Mouse (Mus musculus): ENCODE data around the gene Llcfc1. TPM values are rescaled to one million over a fixed set of nuclear protein-coding genes. Genes with fewer than 3 reads are reported as not detected.

The Llcfc1 gene
- polyA plus RNA-seq, 1 experiment from 2014 or later, result not detected

- Histone ChIP-seq H3K4me2 (ENCODE audit: low read length) (no peak within 1 kb of the TSS), H3K4me3 (ENCODE audit: control insufficient read depth in 1 of 2, insufficient read depth in 1 of 2, low read depth in 1 of 2, low read length in 2 of 2) (no peak within 1 kb of the TSS), H3K27me3 (ENCODE audit: control insufficient read depth, insufficient read depth, low read length) (no peaks in the 10 kb centered on the region), H3K9me3 (ENCODE audit: control insufficient read depth, low read length) (no peaks in the 10 kb centered on the region), H3K9ac (ENCODE audit: low read length) (no peak within 1 kb of the TSS), H3K27ac (replicated peaks in 1 of 2; ENCODE audit: control insufficient read depth in 1 of 2, insufficient read depth in 1 of 2, low read depth in 2 of 2, low read length in 2 of 2) (no peak within 1 kb of the TSS), H3K36me3 (ENCODE audit: control insufficient read depth, insufficient read depth, low read length) (no peaks in the 10 kb centered on the region), H3K4me1 (ENCODE audit: control insufficient read depth in 2 of 2, insufficient read depth in 2 of 2, low read length in 2 of 2) (no peaks in the 10 kb centered on the region)
- no peak for ATAC-seq (ENCODE audit: insufficient number of reproducible peaks, insufficient read depth, low FRiP score, low read depth)
- 69% methylated on average over 1 of the region's 1 CpGs for WGBS
Measured at GRCm38 (mm10) chr6:41680669-41681068, 3.6 kb upstream of the Llcfc1 start, which contains the start of gene Trpv5. TSS of gene Trpv5 (minus strand) at chr6:41680769.

DNA sequence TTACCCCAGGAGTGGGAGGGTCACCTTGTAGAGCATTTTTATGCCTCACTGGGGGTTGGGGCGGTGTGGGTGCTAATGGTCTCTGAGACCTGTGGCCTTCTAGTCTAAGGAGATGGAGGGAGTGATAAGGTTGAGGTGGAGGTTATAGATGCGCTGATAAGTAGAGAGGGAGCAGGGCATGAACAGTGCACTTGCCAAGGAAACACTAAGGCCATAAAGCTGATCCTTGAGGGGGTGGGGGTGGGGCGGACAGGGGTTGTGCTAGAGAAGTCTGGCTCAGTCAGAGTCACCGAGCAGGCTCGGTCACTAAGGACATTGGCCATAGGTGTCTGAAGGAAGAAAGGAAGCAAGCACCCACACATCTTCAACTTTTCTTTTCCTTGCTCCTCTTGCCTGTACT lies 2.6 kb upstream of the Llcfc1 start:
- H3K4me2 ChIP-seq (ENCODE audit: low read length), result no peak overlapping the region
- H3K27me3 ChIP-seq (ENCODE audit: control insufficient read depth, insufficient read depth, low read length), result no peaks in the 10 kb centered on the region
- no peak overlapping the region for H3K27ac ChIP-seq (replicated peaks in 1 of 2; ENCODE audit: control insufficient read depth in 1 of 2, insufficient read depth in 1 of 2, low read depth in 2 of 2, low read length in 2 of 2)
- H3K4me3 ChIP-seq (ENCODE audit: control insufficient read depth in 1 of 2, insufficient read depth in 1 of 2, low read depth in 1 of 2, low read length in 2 of 2), result no peak overlapping the region
- WGBS, result 70% methylated on average over 5 of the region's 5 CpGs
- no peak overlapping the region for H3K9ac ChIP-seq (ENCODE audit: low read length)
- H3K36me3 ChIP-seq (ENCODE audit: control insufficient read depth, insufficient read depth, low read length), result no peaks in the 10 kb centered on the region
- no peaks in the 10 kb centered on the region for H3K9me3 ChIP-seq (ENCODE audit: control insufficient read depth, low read length)
- ATAC-seq (ENCODE audit: insufficient number of reproducible peaks, insufficient read depth, low FRiP score, low read depth), result no peak
- H3K4me1 ChIP-seq (ENCODE audit: control insufficient read depth in 2 of 2, insufficient read depth in 2 of 2, low read length in 2 of 2), result no peaks in the 10 kb centered on the region

GRCm38 (mm10) chr6:41684911-41685310 lies 680 bp downstream of the Llcfc1 start:
- no peaks in the 10 kb centered on the region for H3K9me3 ChIP-seq (ENCODE audit: control insufficient read depth, low read length)
- ATAC-seq (ENCODE audit: insufficient number of reproducible peaks, insufficient read depth, low FRiP score, low read depth), result no peak
- no peak overlapping the region for H3K9ac ChIP-seq (ENCODE audit: low read length)
- H3K4me1 ChIP-seq (ENCODE audit: control insufficient read depth in 2 of 2, insufficient read depth in 2 of 2, low read length in 2 of 2), result no peaks in the 10 kb centered on the region
- H3K36me3 ChIP-seq (ENCODE audit: control insufficient read depth, insufficient read depth, low read length), result no peaks in the 10 kb centered on the region
- 35% methylated on average over 5 of the region's 5 CpGs for WGBS
- H3K27me3 ChIP-seq (ENCODE audit: control insufficient read depth, insufficient read depth, low read length), result no peaks in the 10 kb centered on the region
- H3K4me3 ChIP-seq (ENCODE audit: control insufficient read depth in 1 of 2, insufficient read depth in 1 of 2, low read depth in 1 of 2, low read length in 2 of 2), result no peak overlapping the region
- no peak overlapping the region for H3K27ac ChIP-seq (replicated peaks in 1 of 2; ENCODE audit: control insufficient read depth in 1 of 2, insufficient read depth in 1 of 2, low read depth in 2 of 2, low read length in 2 of 2)
- H3K4me2 ChIP-seq (ENCODE audit: low read length), result no peak overlapping the region

GRCm38 (mm10) chr6:41685596-41685995 lies 1.4 kb downstream of the Llcfc1 start:
- no peak overlapping the region for H3K9ac ChIP-seq (ENCODE audit: low read length)
- H3K36me3 ChIP-seq (ENCODE audit: control insufficient read depth, insufficient read depth, low read length), result no peaks in the 10 kb centered on the region
- no peak overlapping the region for H3K4me3 ChIP-seq (ENCODE audit: control insufficient read depth in 1 of 2, insufficient read depth in 1 of 2, low read depth in 1 of 2, low read length in 2 of 2)
- no peak overlapping the region for H3K27ac ChIP-seq (replicated peaks in 1 of 2; ENCODE audit: control insufficient read depth in 1 of 2, insufficient read depth in 1 of 2, low read depth in 2 of 2, low read length in 2 of 2)
- no peak overlapping the region for H3K4me2 ChIP-seq (ENCODE audit: low read length)
- ATAC-seq (ENCODE audit: insufficient number of reproducible peaks, insufficient read depth, low FRiP score, low read depth), result no peak
- 74% methylated on average over 3 of the region's 3 CpGs for WGBS
- no peaks in the 10 kb centered on the region for H3K27me3 ChIP-seq (ENCODE audit: control insufficient read depth, insufficient read depth, low read length)
- H3K4me1 ChIP-seq (ENCODE audit: control insufficient read depth in 2 of 2, insufficient read depth in 2 of 2, low read length in 2 of 2), result no peaks in the 10 kb centered on the region
- H3K9me3 ChIP-seq (ENCODE audit: control insufficient read depth, low read length), result no peaks in the 10 kb centered on the region

GRCm38 (mm10) chr6:41692200-41692599 lies 8.0 kb downstream of the Llcfc1 start:
- Histone ChIP-seq H3K9ac (ENCODE audit: low read length) (no peak overlapping the region), H3K4me2 (ENCODE audit: low read length) (no peak overlapping the region), H3K4me1 (ENCODE audit: control insufficient read depth in 2 of 2, insufficient read depth in 2 of 2, low read length in 2 of 2) (no peaks in the 10 kb centered on the region), H3K27me3 (ENCODE audit: control insufficient read depth, insufficient read depth, low read length) (no peaks in the 10 kb centered on the region), H3K36me3 (ENCODE audit: control insufficient read depth, insufficient read depth, low read length) (no peaks in the 10 kb centered on the region), H3K27ac (replicated peaks in 1 of 2; ENCODE audit: control insufficient read depth in 1 of 2, insufficient read depth in 1 of 2, low read depth in 2 of 2, low read length in 2 of 2) (no peak overlapping the region), H3K4me3 (ENCODE audit: control insufficient read depth in 1 of 2, insufficient read depth in 1 of 2, low read depth in 1 of 2, low read length in 2 of 2) (no peak overlapping the region), H3K9me3 (ENCODE audit: control insufficient read depth, low read length) (no peaks in the 10 kb centered on the region)
- no peak for ATAC-seq (ENCODE audit: insufficient number of reproducible peaks, insufficient read depth, low FRiP score, low read depth)

DNA sequence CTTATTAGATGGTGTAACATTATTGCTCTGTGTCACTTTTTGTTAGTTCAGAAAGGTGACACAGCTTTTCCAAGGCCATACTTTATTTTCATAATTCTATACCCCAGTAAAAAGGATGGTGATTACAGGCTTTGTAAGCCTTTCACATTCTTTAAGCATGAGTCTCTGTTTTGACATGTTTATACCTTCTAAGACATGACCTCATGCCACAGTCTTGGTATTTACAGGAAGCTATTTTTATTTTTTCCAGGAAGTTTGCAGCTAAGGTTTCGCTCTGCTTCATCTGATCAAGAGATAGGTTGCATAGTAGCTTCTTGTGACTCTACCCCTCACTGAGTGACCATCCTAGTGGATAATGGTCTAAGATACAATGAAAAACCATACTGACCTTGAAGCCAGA lies 10.2 kb downstream of the Llcfc1 start:
- no peaks in the 10 kb centered on the region for H3K36me3 ChIP-seq (ENCODE audit: control insufficient read depth, insufficient read depth, low read length)
- H3K4me2 ChIP-seq (ENCODE audit: low read length), result no peak overlapping the region
- H3K9me3 ChIP-seq (ENCODE audit: control insufficient read depth, low read length), result no peaks in the 10 kb centered on the region
- no peaks in the 10 kb centered on the region for H3K27me3 ChIP-seq (ENCODE audit: control insufficient read depth, insufficient read depth, low read length)
- no peak for ATAC-seq (ENCODE audit: insufficient number of reproducible peaks, insufficient read depth, low FRiP score, low read depth)
- no peaks in the 10 kb centered on the region for H3K4me1 ChIP-seq (ENCODE audit: control insufficient read depth in 2 of 2, insufficient read depth in 2 of 2, low read length in 2 of 2)
- no peak overlapping the region for H3K9ac ChIP-seq (ENCODE audit: low read length)
- 62% methylated on average over 1 of the region's 1 CpGs for WGBS
- no peak overlapping the region for H3K27ac ChIP-seq (replicated peaks in 1 of 2; ENCODE audit: control insufficient read depth in 1 of 2, insufficient read depth in 1 of 2, low read depth in 2 of 2, low read length in 2 of 2)
- no peak overlapping the region for H3K4me3 ChIP-seq (ENCODE audit: control insufficient read depth in 1 of 2, insufficient read depth in 1 of 2, low read depth in 1 of 2, low read length in 2 of 2)

DNA sequence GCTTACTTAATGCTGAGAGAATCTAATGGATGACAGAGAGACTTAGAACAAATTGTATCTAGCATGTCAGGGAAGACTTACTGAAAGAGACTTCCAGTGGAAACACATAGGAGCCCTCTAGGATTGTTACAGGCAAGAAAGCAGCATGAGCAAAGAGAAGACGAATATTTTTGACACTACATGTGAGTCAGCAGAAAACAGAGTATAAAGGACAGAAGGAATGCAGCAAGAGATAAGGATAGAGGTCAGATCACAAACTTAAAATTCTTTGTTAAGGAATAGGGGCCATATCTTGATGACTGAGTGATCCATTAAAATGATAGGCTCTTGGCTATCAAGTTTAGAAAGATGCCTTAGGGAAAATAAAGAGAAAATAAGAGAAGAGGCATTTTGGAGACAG lies 17.0 kb downstream of the Llcfc1 start:
- ATAC-seq (ENCODE audit: insufficient number of reproducible peaks, insufficient read depth, low FRiP score, low read depth), result no peak
- WGBS, result 65% methylated on average over 1 of the region's 1 CpGs
- Histone ChIP-seq H3K9me3 (ENCODE audit: control insufficient read depth, low read length) (no peaks in the 10 kb centered on the region), H3K4me1 (ENCODE audit: control insufficient read depth in 2 of 2, insufficient read depth in 2 of 2, low read length in 2 of 2) (no peaks in the 10 kb centered on the region), H3K36me3 (ENCODE audit: control insufficient read depth, insufficient read depth, low read length) (no peaks in the 10 kb centered on the region), H3K27me3 (ENCODE audit: control insufficient read depth, insufficient read depth, low read length) (no peaks in the 10 kb centered on the region), H3K27ac (replicated peaks in 1 of 2; ENCODE audit: control insufficient read depth in 1 of 2, insufficient read depth in 1 of 2, low read depth in 2 of 2, low read length in 2 of 2) (no peak overlapping the region), H3K4me3 (ENCODE audit: control insufficient read depth in 1 of 2, insufficient read depth in 1 of 2, low read depth in 1 of 2, low read length in 2 of 2) (no peak overlapping the region), H3K9ac (ENCODE audit: low read length) (no peak overlapping the region), H3K4me2 (ENCODE audit: low read length) (no peak overlapping the region)

DNA sequence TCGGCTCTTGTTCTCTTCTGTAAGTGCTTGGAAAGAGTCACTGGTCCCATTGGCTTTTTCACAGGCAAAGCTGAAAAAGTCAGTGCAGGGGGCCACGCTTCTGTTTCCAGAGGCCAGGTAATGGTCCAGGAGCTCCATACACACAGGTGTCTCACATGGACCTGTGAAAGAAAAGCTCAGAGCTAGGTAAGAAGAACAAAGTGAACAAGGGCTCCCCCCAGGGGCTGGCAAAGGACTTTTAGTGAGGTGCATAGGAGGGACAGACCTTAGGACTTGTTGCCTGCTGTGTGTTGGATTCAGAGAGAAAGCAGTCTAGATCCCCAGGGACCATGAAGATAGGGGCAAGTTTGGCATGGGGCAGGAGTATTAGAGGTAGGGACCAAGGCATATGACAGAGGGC lies 18.7 kb downstream of the Llcfc1 start:
- Histone ChIP-seq H3K9ac (ENCODE audit: low read length) (no peak overlapping the region), H3K4me2 (ENCODE audit: low read length) (no peak overlapping the region), H3K36me3 (ENCODE audit: control insufficient read depth, insufficient read depth, low read length) (no peaks in the 10 kb centered on the region), H3K4me3 (ENCODE audit: control insufficient read depth in 1 of 2, insufficient read depth in 1 of 2, low read depth in 1 of 2, low read length in 2 of 2) (no peak overlapping the region), H3K4me1 (ENCODE audit: control insufficient read depth in 2 of 2, insufficient read depth in 2 of 2, low read length in 2 of 2) (no peaks in the 10 kb centered on the region), H3K9me3 (ENCODE audit: control insufficient read depth, low read length) (no peaks in the 10 kb centered on the region), H3K27me3 (ENCODE audit: control insufficient read depth, insufficient read depth, low read length) (no peaks in the 10 kb centered on the region), H3K27ac (replicated peaks in 1 of 2; ENCODE audit: control insufficient read depth in 1 of 2, insufficient read depth in 1 of 2, low read depth in 2 of 2, low read length in 2 of 2) (no peak overlapping the region)
- ATAC-seq (ENCODE audit: insufficient number of reproducible peaks, insufficient read depth, low FRiP score, low read depth), result no peak
- 67% methylated on average over 2 of the region's 2 CpGs for WGBS

Measured in heart, embryonic 14.5 days (tissue).